Mouse (Mus musculus) limb, embryonic 11.5 days (tissue): ENCODE measurements around the gene BC004004. TPM values are rescaled to one million over a fixed set of nuclear protein-coding genes. Genes with fewer than 3 reads are reported as not detected.

ENCODE experiments used
- ATAC-seq: fragments of 200-750 bp; cut with Nextera tagmentation; 2 replicates; pipeline ENCODE4 v1.8.0; 2017; ENCODE audit warnings: low read depth; ENCODE audit not compliant: insufficient number of reproducible peaks, low FRiP score, low TSS enrichment
- DNase-seq: peaks from one replicate; pipeline ENCODE4 v3.0.0-alpha.2; 2015; ENCODE audit warnings: low spot score
- H3K27ac ChIP-seq: fragments of 300-500 bp; sonication (generic); replicated peaks from 2 replicates; pipeline ENCODE4 v1.5.1; 2014; ENCODE audit warnings: low read depth, mild to moderate bottlenecking, low read length
- H3K27me3 ChIP-seq: fragments of 300-500 bp; sonication (generic); 2 replicates; pipeline ENCODE4 v1.6.1; 2014; ENCODE audit warnings: mild to moderate bottlenecking, low read length, mixed read lengths; ENCODE audit not compliant: control insufficient read depth, insufficient read depth
- H3K36me3 ChIP-seq: fragments of 300-500 bp; sonication (generic); 2 replicates; pipeline ENCODE4 v1.6.1; 2014; ENCODE audit warnings: mild to moderate bottlenecking, low read length, moderate library complexity, mixed read lengths; ENCODE audit not compliant: control insufficient read depth, insufficient read depth
- H3K4me1 ChIP-seq: fragments of 300-500 bp; sonication (generic); 2 replicates; pipeline ENCODE4 v1.6.1; 2014; ENCODE audit warnings: low read length, mixed read lengths; ENCODE audit not compliant: control insufficient read depth, insufficient read depth
- H3K4me2 ChIP-seq: fragments of 300-500 bp; sonication (generic); 2 replicates; pipeline ENCODE4 v1.6.1; 2014; ENCODE audit warnings: low read depth, mild to moderate bottlenecking, moderate library complexity; ENCODE audit not compliant: severe bottlenecking
- H3K4me3 ChIP-seq: fragments of 300-500 bp; sonication (generic); 2 replicates; pipeline ENCODE4 v1.5.1; 2014; ENCODE audit warnings: low read depth, low read length
- H3K9ac ChIP-seq: fragments of 300-500 bp; sonication (generic); 2 replicates; pipeline ENCODE4 v1.6.1; 2014; ENCODE audit warnings: mild to moderate bottlenecking, low read length
- H3K9me3 ChIP-seq: fragments of 300-500 bp; sonication (generic); 2 replicates; pipeline ENCODE4 v1.6.1; 2016; ENCODE audit warnings: low read length; ENCODE audit not compliant: control insufficient read depth
- WGBS: fragments of 180-500 bp; shearing (Covaris S2); extraction: QIAGEN DNeasy Blood & Tissue Kit; methylation state at CpG from one replicate; pipeline ENCODE4 v1.1.7; 2014; 5-methylcytosine and 5-hydroxymethylcytosine counted together
- polyA plus RNA-seq: library from polyadenylated mRNA; unstranded; fragments of >200 nt; fragmentation: Nextera tagmentation; extraction: Ambion mirVana; gene quantifications from 2 replicates; pipeline ENCODE4 v1.2.1, GENCODE M21; 2014

Gene BC004004
- polyA plus RNA-seq, 1 experiment from 2014 or later: 50.0 TPM

- no peaks in the 10 kb centered on the region for H3K9me3 ChIP-seq
- peaks cover 8% of the 10 kb centered on the region for H3K4me1 ChIP-seq
- H3K9ac ChIP-seq: no peak overlapping the region
- H3K4me3 ChIP-seq: no peak overlapping the region
- DNase-seq (no peak), ATAC-seq (no peak)
- H3K36me3 ChIP-seq: 0 out of 2 replicates have a peak, but pooled peaks cover 2% of the 10 kb centered on the region
- 47% methylated on average over 13 of the region's 13 CpGs for WGBS
- no peak overlapping the region; the same call in 1 of the 2 replicates for H3K4me2 ChIP-seq
- no peak overlapping the region for H3K27ac ChIP-seq
- H3K27me3 ChIP-seq: peaks cover 31% of the 10 kb centered on the region
Measured at GRCm38 (mm10) chr17:29325831-29326230, 57.2 kb downstream of the BC004004 start.

- peaks cover 22% of the 10 kb centered on the region for H3K27me3 ChIP-seq
- no peaks in the 10 kb centered on the region for H3K9me3 ChIP-seq
- H3K36me3 ChIP-seq: 0 out of 2 replicates have a peak, but pooled peaks cover 2% of the 10 kb centered on the region
- peak overlapping the region; percentile 22 for H3K4me3 ChIP-seq
- 13% methylated on average over 52 of the region's 52 CpGs for WGBS
- peak overlapping the region; percentile 48 for H3K4me2 ChIP-seq
- no peak overlapping the region for H3K27ac ChIP-seq
- H3K4me1 ChIP-seq: peaks cover 8% of the 10 kb centered on the region
- DNase-seq: peak; percentile 71
- ATAC-seq: 0 out of 2 replicates have a peak, but pooled peaks have one; percentile 52
- H3K9ac ChIP-seq: peak overlapping the region; percentile 46
Measured at GRCm38 (mm10) chr17:29326531-29327529, 58.2 kb downstream of the BC004004 start.

- WGBS: 70% methylated on average over 9 of the region's 9 CpGs
- peaks cover 1% of the 10 kb centered on the region; the same call in 1 of the 2 replicates for H3K4me1 ChIP-seq
Measured at GRCm38 (mm10) chr17:29327691-29328090, 59.1 kb downstream of the BC004004 start.

GRCm38 (mm10) chr17:29330221-29330620 lies 61.6 kb downstream of the BC004004 start:
- Histone ChIP-seq H3K36me3 (peaks cover 19% of the 10 kb centered on the region; the same call in 1 of the 2 replicates), H3K4me2 (no peak overlapping the region), H3K4me1 (no peaks in the 10 kb centered on the region), H3K27me3 (peaks cover 8% of the 10 kb centered on the region; the same call in 1 of the 2 replicates), H3K9me3 (no peaks in the 10 kb centered on the region), H3K27ac (no peak overlapping the region), H3K4me3 (no peak overlapping the region), H3K9ac (no peak overlapping the region)
- ATAC-seq: no peak
- WGBS: 80% methylated on average over 3 of the region's 3 CpGs
- DNase-seq: no peak

More at GRCm38 (mm10) chr17:29327691-29328090, 59.1 kb downstream of the BC004004 start:
- Histone ChIP-seq H3K27ac (no peak overlapping the region), H3K4me2 (no peak overlapping the region), H3K27me3 (peaks cover 13% of the 10 kb centered on the region), H3K9ac (no peak overlapping the region), H3K4me3 (no peak overlapping the region), H3K36me3 (peaks cover 8% of the 10 kb centered on the region; the same call in 1 of the 2 replicates), H3K9me3 (no peaks in the 10 kb centered on the region)
- no peak for ATAC-seq
- no peak for DNase-seq

- no peaks in the 10 kb centered on the region for H3K4me1 ChIP-seq
- DNase-seq: no peak
- 49% methylated on average over 5 of the region's 5 CpGs for WGBS
- H3K9me3 ChIP-seq: no peaks in the 10 kb centered on the region
- H3K4me3 ChIP-seq: no peak overlapping the region
- H3K4me2 ChIP-seq: no peak overlapping the region
- H3K36me3 ChIP-seq: peaks cover 22% of the 10 kb centered on the region; the same call in 1 of the 2 replicates
- no peak for ATAC-seq
- no peak overlapping the region for H3K9ac ChIP-seq
- H3K27me3 ChIP-seq: peaks cover 5% of the 10 kb centered on the region; the same call in 1 of the 2 replicates
- no peak overlapping the region for H3K27ac ChIP-seq
Measured at GRCm38 (mm10) chr17:29330671-29331410, 62.3 kb downstream of the BC004004 start.

GRCm38 (mm10) chr17:29332186-29332685 lies 63.6 kb downstream of the BC004004 start:
- Histone ChIP-seq H3K36me3 (peaks cover 25% of the 10 kb centered on the region; the same call in 1 of the 2 replicates), H3K4me2 (no peak overlapping the region), H3K27me3 (peaks cover 4% of the 10 kb centered on the region; the same call in 1 of the 2 replicates), H3K9me3 (no peaks in the 10 kb centered on the region), H3K4me3 (no peak overlapping the region), H3K27ac (no peak overlapping the region), H3K4me1 (no peaks in the 10 kb centered on the region), H3K9ac (no peak overlapping the region)
- ATAC-seq: no peak
- WGBS: 73% methylated on average over 4 of the region's 4 CpGs
- no peak for DNase-seq

- no peak for DNase-seq
- H3K27ac ChIP-seq: no peak overlapping the region
- 92% methylated on average over 19 of the region's 19 CpGs for WGBS
Measured at GRCm38 (mm10) chr17:29336266-29336990, 67.8 kb downstream of the BC004004 start.

More at GRCm38 (mm10) chr17:29336266-29336990, 67.8 kb downstream of the BC004004 start:
- Histone ChIP-seq H3K4me2 (no peak overlapping the region), H3K4me3 (no peak overlapping the region), H3K9me3 (no peaks in the 10 kb centered on the region), H3K4me1 (peaks cover 1% of the 10 kb centered on the region; the same call in 1 of the 2 replicates), H3K27me3 (no peaks in the 10 kb centered on the region), H3K9ac (no peak overlapping the region), H3K36me3 (peaks cover 41% of the 10 kb centered on the region)
- ATAC-seq: no peak
